Mouse (Mus musculus) layer of hippocampus, adult 2 months (tissue): ENCODE measurements at regions not wholly inside any gene's neighbourhood (a gene's known extent, or its start where the extent isn't known, plus 50 kb on each side); places are given as distances from the start of the nearest gene placed in this dataset.

Experiments
- DNase-seq, 2 experiments: peaks; one replicate each; pipeline ENCODE4 v3.0.0; 2022; ENCODE audit warnings: low spot score in 2 of 2
- H3K27ac ChIP-seq: fragments of 200-600 bp; 2 replicates; pipeline ENCODE4 v1.8.1; 2022
- H3K4me3 ChIP-seq: fragments of 200-600 bp; 2 replicates; pipeline ENCODE4 v1.8.1; 2022; ENCODE audit warnings: mild to moderate bottlenecking
- CTCF ChIP-seq: fragments of 200-600 bp; conservative IDR thresholded peaks from 2 replicates; pipeline ENCODE4 v1.8.1; 2022; ENCODE audit warnings: antibody characterized with exemption, mild to moderate bottlenecking, moderate library complexity

GRCm38 (mm10) chr7:142593729-142594375, 61.4 kb downstream of the Mrpl23 start:
- H3K27ac ChIP-seq: no peak overlapping the region
- no peak for TF ChIP-seq CTCF
- DNase-seq: no peak

GRCm38 (mm10) chr7:142595412-142595811, 62.9 kb downstream of the Mrpl23 start:
- no peak for TF ChIP-seq CTCF

More at GRCm38 (mm10) chr7:142593729-142594375, 61.4 kb downstream of the Mrpl23 start:
- no peak overlapping the region for H3K4me3 ChIP-seq

GRCm38 (mm10) chr7:142596211-142596610, 63.7 kb downstream of the Mrpl23 start:
- no peak overlapping the region for H3K4me3 ChIP-seq
- no peak for DNase-seq
- H3K27ac ChIP-seq: no peak overlapping the region
- TF ChIP-seq CTCF: no peak

More at GRCm38 (mm10) chr7:142595412-142595811, 62.9 kb downstream of the Mrpl23 start:
- no peak overlapping the region for H3K27ac ChIP-seq
- DNase-seq: no peak
- no peak overlapping the region for H3K4me3 ChIP-seq

- Histone ChIP-seq H3K4me3 (no peak overlapping the region), H3K27ac (no peak overlapping the region)
- no peak for DNase-seq
- TF ChIP-seq CTCF: no peak
Measured at GRCm38 (mm10) chr7:142597961-142598360, 65.5 kb downstream of the Mrpl23 start.

GRCm38 (mm10) chr7:142599942-142600341, 66.7 kb downstream of the Igf2 start:
- peak in 1 of 2 experiments; percentile 32 for DNase-seq
- TF ChIP-seq CTCF: no peak
- Histone ChIP-seq H3K27ac (no peak overlapping the region), H3K4me3 (no peak overlapping the region)

- DNase-seq: no peak
- Histone ChIP-seq H3K27ac (no peak overlapping the region), H3K4me3 (no peak overlapping the region)
- no peak for TF ChIP-seq CTCF
Measured at GRCm38 (mm10) chr7:142600400-142600799, 66.2 kb downstream of the Igf2 start.
